Mouse (Mus musculus) adipocyte (in vitro differentiated cells): ENCODE results near the gene Hebp1.

Experiments used
- DNase-seq: peaks from one replicate; pipeline ENCODE4 v3.0.0-alpha.2; 2016; ENCODE audit warnings: low spot score

Hebp1 gene

GRCm38 (mm10) chr6:135161356-135161755 lies 36.5 kb downstream of the Hebp1 start:
- peak; percentile 71 for DNase-seq

GRCm38 (mm10) chr6:135158509-135158908 lies 39.3 kb downstream of the Hebp1 start:
- DNase-seq, result no peak

GRCm38 (mm10) chr6:135157496-135157895 lies 40.3 kb downstream of the Hebp1 start:
- no peak for DNase-seq

- no peak for DNase-seq
These were observed 41.2 kb downstream of the Hebp1 start for GRCm38 (mm10) chr6:135156597-135156996.

GRCm38 (mm10) chr6:135153719-135154118 lies 44.1 kb downstream of the Hebp1 start:
- no peak for DNase-seq

GRCm38 (mm10) chr6:135150311-135150710 lies 47.5 kb downstream of the Hebp1 start:
- no peak for DNase-seq

GRCm38 (mm10) chr6:135149722-135150121 lies 48.1 kb downstream of the Hebp1 start:
- DNase-seq, result no peak

GRCm38 (mm10) chr6:135149175-135149574 lies 48.6 kb downstream of the Hebp1 start:
- DNase-seq, result no peak

GRCm38 (mm10) chr6:135148506-135148905 lies 49.3 kb downstream of the Hebp1 start:
- DNase-seq, result peak; percentile 26

- DNase-seq, result no peak
These were observed 51.8 kb downstream of the Hebp1 start for GRCm38 (mm10) chr6:135145976-135146375.

- DNase-seq, result peak; percentile 76
These were observed 53.3 kb downstream of the Hebp1 start for GRCm38 (mm10) chr6:135144516-135144915.

GRCm38 (mm10) chr6:135143151-135143550 lies 54.7 kb downstream of the Hebp1 start:
- no peak for DNase-seq

GRCm38 (mm10) chr6:135141451-135142147 lies 56.2 kb downstream of the Hebp1 start:
- no peak for DNase-seq

GRCm38 (mm10) chr6:135138746-135139145 lies 59.1 kb downstream of the Hebp1 start:
- no peak for DNase-seq

GRCm38 (mm10) chr6:135138207-135138606 lies 59.6 kb downstream of the Hebp1 start:
- no peak for DNase-seq

GRCm38 (mm10) chr6:135137736-135138135 lies 60.1 kb downstream of the Hebp1 start:
- DNase-seq, result no peak

- DNase-seq, result no peak
These were observed 61.2 kb downstream of the Hebp1 start for GRCm38 (mm10) chr6:135136439-135137161.

- no peak for DNase-seq
These were observed 62.1 kb downstream of the Hebp1 start for GRCm38 (mm10) chr6:135135735-135136134.

- DNase-seq, result no peak
These were observed 64.3 kb downstream of the Hebp1 start for GRCm38 (mm10) chr6:135133486-135133885.

- no peak for DNase-seq
These were observed 64.7 kb downstream of the Hebp1 start for GRCm38 (mm10) chr6:135133086-135133485.

- no peak for DNase-seq
These were observed 73.0 kb downstream of the Hebp1 start for GRCm38 (mm10) chr6:135124755-135125380.

GRCm38 (mm10) chr6:135118183-135118582 lies 79.6 kb downstream of the Hebp1 start, which contains the start of gene Gprc5d:
Gene Gprc5d (minus strand): TSS chr6:135118283.
- no peak for DNase-seq

GRCm38 (mm10) chr6:135116479-135116878 lies 81.3 kb downstream of the Hebp1 start:
- DNase-seq, result no peak
